Mouse (Mus musculus) stomach, postnatal 0 days (tissue): ENCODE results near the gene Sdf2l1.

ENCODE experiments used
- CTCF ChIP-seq: IDR thresholded peaks from 2 replicates; pipeline ENCODE4 v1.5.1; 2016; ENCODE audit warnings: antibody characterized with exemption, low read depth, mild to moderate bottlenecking, moderate library complexity
- EP300 ChIP-seq: optimal IDR thresholded peaks from 2 replicates; pipeline ENCODE3; 2016; ENCODE audit warnings: antibody characterized with exemption

GRCm38 (mm10) chr16:17147391-17147929, 15.3 kb upstream of the Sdf2l1 start:
- TF ChIP-seq CTCF = no peak
- no peak for TF ChIP-seq EP300
